Mouse (Mus musculus): ENCODE data around the gene Scn2b.

The Scn2b gene

DNA sequence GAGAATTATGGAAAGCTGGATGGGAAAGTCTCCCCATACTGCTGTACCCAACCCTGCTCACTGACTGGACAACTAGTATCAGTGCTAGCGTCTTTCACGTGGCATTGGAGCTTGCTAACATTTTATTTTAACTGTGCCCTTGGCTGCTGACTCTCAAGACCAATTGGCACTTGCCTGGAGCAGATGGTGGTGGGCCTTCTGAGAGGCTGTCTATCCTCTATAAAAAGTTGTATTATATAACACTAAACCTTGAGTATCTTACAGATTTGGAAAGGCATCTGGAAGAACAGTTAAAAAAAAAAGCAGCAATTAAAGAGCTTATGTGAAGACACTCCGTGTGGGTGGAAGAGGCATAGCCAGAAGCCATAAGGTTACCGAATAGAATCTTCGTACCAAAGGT lies 52.6 kb downstream of the Scn2b start:
- no peak for DNase-seq (ENCODE audit: low read depth in 2 of 2, low spot score in 2 of 2)

DNA sequence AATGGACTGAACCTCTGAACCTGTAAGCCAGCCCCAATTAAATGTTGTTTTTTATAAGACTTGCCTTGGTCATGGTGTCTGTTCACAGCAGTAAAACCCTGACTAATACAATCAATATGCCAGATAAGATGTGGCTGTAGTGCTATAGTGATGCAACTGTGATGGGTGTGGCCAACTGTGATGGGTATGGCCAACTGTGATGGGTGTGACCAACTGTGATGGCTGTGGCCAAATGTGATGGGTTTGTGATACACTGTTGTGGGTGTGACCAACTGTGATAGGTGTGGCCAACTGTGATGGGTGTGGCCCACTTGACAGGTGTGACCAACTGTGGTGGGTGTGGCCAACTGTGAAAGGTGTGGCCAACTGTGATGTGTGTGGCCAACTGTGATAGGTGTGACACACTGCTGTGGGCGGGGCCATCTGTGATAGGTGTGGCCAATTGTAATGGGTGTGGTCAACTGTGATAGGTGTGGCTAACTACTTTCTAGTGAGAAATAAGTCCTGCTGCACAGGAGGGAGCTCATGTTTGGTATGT lies 53.6 kb downstream of the Scn2b start:
- no peak for DNase-seq (ENCODE audit: low read depth in 2 of 2, low spot score in 2 of 2)

DNA sequence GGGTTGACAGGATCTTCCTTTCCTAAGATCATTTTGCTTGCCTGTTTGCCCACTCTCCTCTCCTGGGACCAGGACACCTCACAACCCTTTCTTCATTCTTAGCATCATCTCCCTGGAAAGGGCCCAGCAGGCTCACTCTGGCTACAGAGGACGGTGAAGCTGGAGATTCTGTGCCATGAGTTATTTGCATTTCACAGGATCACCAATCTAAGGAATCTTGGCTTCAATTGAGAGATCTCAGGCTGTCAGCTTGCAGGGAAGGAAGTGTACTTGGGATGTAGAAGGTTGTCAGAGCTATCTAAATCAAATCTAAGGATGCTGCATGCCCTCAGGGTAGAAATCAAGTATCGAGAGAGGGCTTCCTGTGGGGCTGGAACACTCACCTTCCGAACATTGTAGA lies 55.9 kb downstream of the Scn2b start:
- no peak for DNase-seq (ENCODE audit: low read depth in 2 of 2, low spot score in 2 of 2)

DNA sequence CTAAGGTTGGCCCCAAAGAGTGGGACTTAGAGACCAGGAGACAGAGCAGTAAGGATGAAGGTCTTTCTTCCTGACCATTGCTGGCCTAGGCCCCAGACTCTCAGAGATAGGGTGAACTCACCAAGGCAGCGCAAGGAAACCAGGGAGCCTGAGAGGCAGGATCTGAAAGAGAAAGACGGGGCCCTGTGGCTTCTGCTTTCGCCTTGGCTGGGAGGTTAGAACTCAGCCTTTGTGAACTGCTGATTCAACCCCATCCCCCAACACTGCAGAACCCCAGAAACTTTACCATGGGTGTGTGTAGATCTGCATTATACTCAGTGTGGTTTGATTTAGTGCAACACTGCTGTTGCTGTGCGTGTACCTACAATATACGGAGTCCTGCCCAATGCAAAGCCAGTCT lies 61.7 kb downstream of the Scn2b start:
- DNase-seq (ENCODE audit: low read depth in 2 of 2, low spot score in 2 of 2): no peak
